Mouse (Mus musculus) heart, embryonic 10.5 days (tissue): ENCODE results near the gene Pbsn. TPM values are rescaled to one million over a fixed set of nuclear protein-coding genes. Genes with fewer than 3 reads are reported as not detected.
"Not testable (repeated sequence)": the region's sequence is repeated elsewhere in the genome, so short reads cannot be mapped to it uniquely, and the experiment has no call there.

Experiments
- DNase-seq: peaks from one replicate; pipeline ENCODE4 v3.0.0-alpha.2; 2017; ENCODE audit warnings: low spot score
- H3K27ac ChIP-seq: fragments of 300-500 bp; sonication (generic); 2 replicates; pipeline ENCODE4 v1.5.1; 2016; ENCODE audit warnings: mild to moderate bottlenecking
- H3K27me3 ChIP-seq: fragments of 300-500 bp; sonication (generic); 2 replicates; pipeline ENCODE4 v1.6.1; 2016; ENCODE audit warnings: mild to moderate bottlenecking; ENCODE audit not compliant: poor library complexity, insufficient read depth, severe bottlenecking
- H3K36me3 ChIP-seq: fragments of 300-500 bp; sonication (generic); 2 replicates; pipeline ENCODE4 v1.6.1; 2016; ENCODE audit warnings: mild to moderate bottlenecking, moderate library complexity
- H3K4me1 ChIP-seq: fragments of 300-500 bp; sonication (generic); 2 replicates; pipeline ENCODE4 v1.6.1; 2016; ENCODE audit warnings: mild to moderate bottlenecking
- H3K4me3 ChIP-seq: fragments of 300-500 bp; sonication (generic); 2 replicates; pipeline ENCODE4 v1.5.1; 2016; ENCODE audit warnings: mild to moderate bottlenecking, moderate library complexity
- H3K9me3 ChIP-seq: fragments of 300-500 bp; sonication (generic); 2 replicates; pipeline ENCODE4 v1.6.1; 2016; ENCODE audit warnings: mild to moderate bottlenecking, moderate library complexity
- WGBS: fragments of 180-500 bp; shearing (Covaris S2); methylation state at CpG from one replicate; pipeline ENCODE4 v1.1.7; 2016; 5-methylcytosine and 5-hydroxymethylcytosine counted together
- polyA plus RNA-seq: library from polyadenylated mRNA; unstranded; fragments of >200 nt; fragmentation: Nextera tagmentation; extraction: Ambion mirVana; gene quantifications from 2 replicates; pipeline ENCODE4 v1.2.1, GENCODE M21; 2016

Pbsn gene
- not detected in 2 replicates for polyA plus RNA-seq

DNA sequence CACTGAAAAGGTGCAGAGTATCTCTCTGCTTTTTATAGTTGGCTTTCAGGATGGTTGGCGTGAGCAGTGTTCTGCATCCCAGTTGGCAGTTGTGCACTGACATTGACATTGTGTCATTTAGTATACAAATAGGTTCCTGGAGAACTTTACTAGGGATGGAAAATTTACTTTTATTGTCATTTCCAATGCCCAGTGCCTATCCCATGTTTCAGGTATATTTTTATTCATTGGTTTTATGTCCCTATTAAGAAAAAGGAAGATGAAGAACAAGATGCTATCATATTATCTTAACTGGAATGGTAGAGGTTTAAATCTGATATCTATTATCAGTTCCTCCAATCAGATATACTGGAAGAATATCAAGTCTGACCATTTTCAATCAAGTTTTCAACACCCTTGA is at the start of gene Pbsn:
Gene Pbsn, minus strand, starts transcription at position 101 of the 400 bp plus-strand sequence.
- no peak for DNase-seq
- WGBS = 72% methylated on average over 1 of the region's 1 CpGs
- Histone ChIP-seq H3K4me1 (no peaks in the 10 kb centered on the region), H3K4me3 (no peak within 1 kb of the TSS), H3K36me3 (no peaks in the 10 kb centered on the region), H3K27ac (no peak within 1 kb of the TSS), H3K9me3 (no peaks in the 10 kb centered on the region), H3K27me3 (no peaks in the 10 kb centered on the region)

DNA sequence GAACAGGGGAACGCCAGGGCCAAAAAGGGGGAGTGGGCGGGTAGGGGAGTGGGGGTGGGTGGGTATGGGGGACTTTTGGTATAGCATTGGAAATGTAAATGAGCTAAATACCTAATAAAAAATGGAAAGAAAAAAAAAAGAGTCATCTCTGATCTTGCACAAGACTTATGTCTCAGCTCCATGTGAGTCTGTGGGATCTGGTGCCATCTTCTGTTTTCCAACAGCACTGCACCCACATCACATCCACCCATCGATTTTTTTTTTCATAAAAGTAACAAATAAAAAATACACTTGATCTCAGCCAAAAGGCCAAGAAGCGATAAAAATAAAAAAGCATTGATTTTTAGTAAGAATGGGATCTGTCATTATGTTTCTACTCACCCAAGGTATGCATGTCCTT is 26.6 kb upstream of the Pbsn start:
- H3K27ac ChIP-seq, H3K9me3 ChIP-seq, H3K4me1 ChIP-seq, H3K27me3 ChIP-seq, H3K4me3 ChIP-seq, H3K36me3 ChIP-seq, DNase-seq: not testable (repeated sequence)
- 37% methylated on average over 2 of the region's 4 CpGs for WGBS

DNA sequence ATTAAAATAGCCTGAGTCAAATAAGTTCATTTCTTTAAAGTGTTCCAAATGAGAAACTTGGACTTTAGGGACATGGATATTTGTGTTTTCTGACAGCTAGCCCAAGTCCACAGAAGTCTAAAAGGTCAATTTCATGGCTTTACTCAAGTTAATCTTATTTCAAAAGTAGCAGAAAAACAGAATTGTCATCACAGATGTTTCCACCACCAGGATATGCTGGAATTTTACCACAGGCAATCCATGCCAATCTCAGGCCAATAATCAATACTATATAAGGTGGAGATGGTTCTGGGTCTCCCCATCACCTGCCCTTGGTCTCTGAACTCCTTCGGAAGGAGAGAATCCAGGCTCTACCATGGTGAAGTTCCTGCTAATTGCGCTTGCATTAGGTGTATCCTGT is 11.0 kb upstream of the Pbsn start, which contains the start of gene Gm14744:
Gene Gm14744, plus strand, starts transcription at position 301 of the 400 bp plus-strand sequence.
- DNase-seq, H3K4me3 ChIP-seq, H3K27me3 ChIP-seq, H3K4me1 ChIP-seq, H3K36me3 ChIP-seq, H3K27ac ChIP-seq, H3K9me3 ChIP-seq: not testable (repeated sequence)
- 80% methylated on average over 2 of the region's 2 CpGs for WGBS

DNA sequence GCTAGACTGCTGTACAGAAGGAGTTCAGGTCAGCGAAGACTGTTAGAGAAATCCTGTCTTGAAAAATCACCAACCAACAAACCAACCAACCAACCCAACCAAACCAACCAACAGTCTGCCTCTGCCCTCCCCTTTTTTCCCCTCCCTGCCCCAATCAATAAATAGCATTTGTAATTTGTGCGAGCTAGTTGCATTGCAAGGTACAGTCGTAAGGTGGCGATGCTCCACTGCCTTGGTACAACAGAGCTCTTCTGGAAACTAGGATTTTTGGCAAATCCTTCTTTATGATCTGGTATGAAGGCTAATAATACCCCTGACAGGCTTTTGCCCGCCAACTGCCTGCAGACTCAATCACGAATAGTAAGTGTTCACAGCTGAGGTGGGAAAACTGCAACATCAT is 41.4 kb downstream of the Pbsn start:
- no peaks in the 10 kb centered on the region for H3K4me1 ChIP-seq
- DNase-seq = no peak
- H3K27ac ChIP-seq = no peak overlapping the region
- no peaks in the 10 kb centered on the region for H3K36me3 ChIP-seq
- no peaks in the 10 kb centered on the region for H3K27me3 ChIP-seq
- no peak overlapping the region for H3K4me3 ChIP-seq
- 54% methylated on average over 6 of the region's 6 CpGs for WGBS
- no peaks in the 10 kb centered on the region for H3K9me3 ChIP-seq

DNA sequence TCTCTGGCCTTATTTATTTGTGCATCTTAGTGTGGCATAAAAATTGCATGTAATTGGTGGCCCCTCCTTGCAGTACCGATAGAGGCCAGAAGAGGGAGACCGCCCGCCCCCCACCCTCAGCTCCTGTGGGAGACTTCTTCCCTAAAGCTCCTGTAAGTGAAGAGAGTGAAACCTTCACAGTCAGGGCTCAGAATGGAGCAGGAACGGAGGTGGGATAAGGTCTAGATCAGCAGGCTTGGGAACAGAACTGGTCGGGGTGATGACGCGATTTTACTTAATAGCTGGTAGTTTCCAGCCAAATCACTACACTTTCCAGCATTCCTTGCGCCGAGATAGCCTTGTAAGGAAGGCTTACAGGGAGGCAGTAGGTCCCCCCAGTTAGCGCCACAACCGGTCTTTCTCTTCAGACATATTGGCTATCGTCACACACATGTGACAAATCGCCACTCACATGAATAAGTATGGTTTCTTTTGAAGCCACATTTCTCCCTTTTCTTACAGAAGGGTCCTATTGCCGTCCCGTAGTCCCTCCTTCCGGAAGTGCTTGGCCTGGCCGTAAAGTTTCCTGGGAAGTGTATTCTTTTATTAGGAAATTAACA is 42.7 kb downstream of the Pbsn start:
- Histone ChIP-seq H3K4me3 (peak overlapping the region; percentile 52), H3K9me3 (no peaks in the 10 kb centered on the region), H3K4me1 (no peaks in the 10 kb centered on the region), H3K36me3 (no peaks in the 10 kb centered on the region), H3K27me3 (no peaks in the 10 kb centered on the region), H3K27ac (peak overlapping the region; percentile 59; the same call in 1 of the 2 replicates)
- DNase-seq = no peak
- 26% methylated on average over 17 of the region's 17 CpGs for WGBS

DNA sequence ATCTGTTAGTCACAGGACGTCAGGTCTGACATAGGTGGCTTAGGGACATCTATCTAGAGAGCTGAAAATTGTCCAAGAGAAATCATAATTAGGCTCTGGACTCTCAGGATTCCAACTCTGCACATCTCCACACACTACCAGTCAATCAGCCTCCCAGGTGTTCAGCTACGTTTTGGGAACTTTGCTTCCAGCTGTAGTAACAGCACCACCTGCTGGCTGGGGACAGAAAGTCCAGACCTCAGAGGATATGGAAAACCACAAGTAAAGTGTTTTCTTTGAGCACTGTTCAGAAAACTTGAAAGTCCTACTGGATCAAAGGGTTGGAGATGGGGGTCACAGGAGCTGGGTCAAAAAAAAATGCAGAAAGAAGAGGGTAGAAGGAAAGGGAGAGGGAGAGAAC is 44.8 kb downstream of the Pbsn start:
- H3K4me3 ChIP-seq = no peak overlapping the region
- peak; percentile 74 for DNase-seq
- H3K4me1 ChIP-seq = no peaks in the 10 kb centered on the region
- WGBS = 19% methylated on average over 2 of the region's 2 CpGs
- no peaks in the 10 kb centered on the region for H3K36me3 ChIP-seq
- H3K27me3 ChIP-seq = no peaks in the 10 kb centered on the region
- no peaks in the 10 kb centered on the region for H3K9me3 ChIP-seq
- H3K27ac ChIP-seq = no peak overlapping the region

DNA sequence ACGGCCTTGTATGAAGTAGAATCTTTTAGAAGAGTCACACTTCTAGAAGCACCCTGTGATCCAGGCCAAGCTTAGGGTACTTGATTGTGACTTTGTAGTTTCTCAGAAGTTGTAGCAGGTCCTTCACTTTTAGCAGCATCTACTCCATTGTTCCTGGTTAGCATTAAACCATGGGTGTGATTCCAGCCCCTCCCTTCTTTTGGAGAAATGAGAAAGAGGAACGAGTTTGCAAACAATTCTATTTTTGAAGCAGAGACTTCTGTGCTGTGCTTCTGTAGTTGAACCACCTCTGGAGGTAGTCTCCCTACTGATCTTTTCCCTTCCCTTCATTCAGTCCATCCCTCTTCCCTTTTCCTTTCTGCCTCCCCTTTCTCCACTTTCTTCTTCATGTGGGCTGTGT is 51.1 kb downstream of the Pbsn start:
- H3K4me1 ChIP-seq = no peaks in the 10 kb centered on the region
- no peak for DNase-seq
- H3K4me3 ChIP-seq = no peak overlapping the region
- no peaks in the 10 kb centered on the region for H3K9me3 ChIP-seq
- no peaks in the 10 kb centered on the region for H3K36me3 ChIP-seq
- 71% methylated on average over 2 of the region's 2 CpGs for WGBS
- no peaks in the 10 kb centered on the region for H3K27me3 ChIP-seq
- H3K27ac ChIP-seq = no peak overlapping the region

DNA sequence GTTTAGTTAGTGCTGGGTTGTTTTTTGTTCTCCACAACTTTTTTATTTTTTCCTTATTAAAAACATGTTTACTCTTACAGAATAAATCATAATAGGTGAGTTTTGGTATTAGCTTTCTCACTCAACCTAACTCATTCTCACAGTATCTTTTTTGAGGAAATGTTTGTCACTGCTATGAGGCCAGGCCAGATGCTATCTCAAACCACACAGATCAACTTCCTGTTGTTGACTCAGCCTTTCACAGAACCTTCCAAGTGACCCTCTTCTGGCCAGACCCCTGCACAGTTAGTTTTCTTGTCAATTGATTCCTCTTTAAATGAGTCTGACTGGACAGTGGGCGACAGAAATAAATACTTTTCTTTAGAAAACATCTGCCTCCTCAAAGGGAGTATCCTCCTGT is 51.9 kb downstream of the Pbsn start:
- H3K27ac ChIP-seq = no peak overlapping the region
- H3K27me3 ChIP-seq = no peaks in the 10 kb centered on the region
- H3K9me3 ChIP-seq = no peaks in the 10 kb centered on the region
- H3K36me3 ChIP-seq = no peaks in the 10 kb centered on the region
- no peak for DNase-seq
- WGBS = 48% methylated on average over 1 of the region's 1 CpGs
- H3K4me3 ChIP-seq = no peak overlapping the region
- no peaks in the 10 kb centered on the region for H3K4me1 ChIP-seq

DNA sequence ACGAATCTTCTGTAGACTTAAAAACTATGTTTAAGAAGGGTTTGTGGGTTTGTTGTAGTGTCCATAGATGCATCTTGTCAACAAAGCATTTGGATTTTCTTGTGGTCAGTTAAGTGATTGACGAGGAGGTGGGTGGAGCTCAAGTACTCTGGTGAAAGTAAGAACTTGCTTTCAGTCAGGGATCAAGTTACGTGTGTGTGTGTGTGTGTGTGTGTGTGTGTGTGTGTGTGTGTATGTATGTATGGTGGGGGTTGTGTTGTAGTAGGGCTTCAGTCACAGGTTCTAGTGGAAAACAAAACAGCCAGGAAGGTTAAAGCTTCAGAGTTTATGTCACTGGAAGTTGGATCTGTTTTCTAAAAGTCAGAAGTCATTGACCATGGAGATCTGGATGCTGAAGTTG is 53.9 kb downstream of the Pbsn start:
- Histone ChIP-seq H3K36me3 (no peaks in the 10 kb centered on the region), H3K27me3 (no peaks in the 10 kb centered on the region), H3K27ac (no peak overlapping the region), H3K4me1 (no peaks in the 10 kb centered on the region), H3K9me3 (no peaks in the 10 kb centered on the region), H3K4me3 (no peak overlapping the region)
- DNase-seq = no peak
- 62% methylated on average over 3 of the region's 3 CpGs for WGBS

DNA sequence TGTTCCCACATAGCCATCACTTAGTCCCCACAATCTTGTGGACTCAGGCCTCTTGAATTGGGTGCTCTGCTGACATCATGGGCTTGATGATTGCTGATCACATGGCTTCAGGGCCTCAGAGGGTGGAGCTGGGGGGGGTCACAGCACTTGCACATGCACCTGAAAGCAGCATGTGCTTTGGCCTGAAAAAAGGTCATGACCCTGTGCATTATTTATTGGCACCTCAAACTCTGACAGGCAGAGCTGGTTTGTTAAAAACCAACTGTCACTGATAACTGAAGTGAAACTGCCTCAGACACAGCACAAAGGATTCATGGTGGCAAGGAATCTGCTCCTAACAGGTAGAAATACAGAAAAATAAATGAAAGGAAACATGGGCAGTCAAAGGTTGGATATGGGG is 55.6 kb downstream of the Pbsn start:
- no peaks in the 10 kb centered on the region for H3K9me3 ChIP-seq
- H3K36me3 ChIP-seq = no peaks in the 10 kb centered on the region
- DNase-seq = no peak
- 0 out of 2 replicates have a peak, but pooled peaks cover 5% of the 10 kb centered on the region for H3K4me1 ChIP-seq
- H3K4me3 ChIP-seq = no peak overlapping the region
- H3K27ac ChIP-seq = no peak overlapping the region
- no peaks in the 10 kb centered on the region for H3K27me3 ChIP-seq

DNA sequence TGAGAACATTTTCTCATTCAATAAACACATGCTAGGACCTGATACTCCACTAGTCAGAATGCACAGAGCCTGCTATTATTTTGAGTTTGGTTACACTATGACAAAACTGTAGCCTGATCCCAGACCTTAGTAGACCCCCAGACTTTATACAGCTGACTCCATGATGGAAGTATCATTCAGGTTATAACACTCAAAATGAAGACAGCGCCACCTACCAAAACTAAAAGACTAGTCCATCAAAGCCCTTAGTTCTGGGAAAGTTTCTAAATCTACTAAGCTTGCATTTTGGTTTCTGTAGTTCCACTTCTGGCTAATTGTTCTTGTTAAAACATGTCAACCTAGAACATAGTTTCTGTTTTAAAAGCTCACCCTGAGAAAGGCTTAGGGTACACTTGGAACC is 56.5 kb downstream of the Pbsn start:
- H3K27me3 ChIP-seq = no peaks in the 10 kb centered on the region
- H3K4me1 ChIP-seq = 0 out of 2 replicates have a peak, but pooled peaks cover 5% of the 10 kb centered on the region
- H3K9me3 ChIP-seq = no peaks in the 10 kb centered on the region
- H3K4me3 ChIP-seq = no peak overlapping the region; the same call in 1 of the 2 replicates
- H3K27ac ChIP-seq = no peak overlapping the region
- H3K36me3 ChIP-seq = no peaks in the 10 kb centered on the region
- 58% methylated on average over 1 of the region's 1 CpGs for whole genome bisulfite sequencing
- no peak for DNase-seq

DNA sequence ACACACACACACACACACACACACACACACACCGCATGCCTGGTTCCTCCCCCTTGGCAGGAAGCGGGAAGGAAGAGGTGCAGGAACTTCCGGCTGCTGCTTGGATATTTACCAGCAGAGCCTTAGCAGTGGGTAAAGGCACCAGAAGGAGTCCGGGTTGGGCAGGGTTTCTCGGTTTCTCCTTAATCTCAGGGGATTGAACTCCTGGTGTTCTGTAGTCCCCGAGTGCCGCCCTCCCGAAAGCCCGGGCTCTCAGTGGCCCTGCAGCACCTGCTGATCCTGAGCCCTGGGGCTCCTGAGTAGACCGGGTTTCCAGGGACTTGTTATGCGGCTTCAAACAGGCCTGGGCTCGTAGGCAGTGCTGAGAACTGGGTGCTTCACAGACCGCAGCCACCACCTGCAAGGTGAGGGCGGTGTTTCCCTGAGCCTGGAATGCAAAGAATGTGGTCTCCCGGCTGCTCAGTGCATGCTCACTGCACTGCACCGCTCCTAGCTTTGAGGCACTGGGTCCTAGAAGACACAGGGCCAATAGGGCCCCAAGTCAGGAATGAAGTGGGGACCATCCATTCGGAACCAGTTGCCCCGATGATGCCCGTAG is 57.1 kb downstream of the Pbsn start, which contains the start of gene Prkx:
Gene Prkx, minus strand, starts transcription at position 41 of the 598 bp plus-strand sequence.
- WGBS = 25% methylated on average over 18 of the region's 19 CpGs
- no peak for DNase-seq
- Histone ChIP-seq H3K27ac (peak within 1 kb of the TSS; percentile 88), H3K9me3 (no peaks in the 10 kb centered on the region), H3K36me3 (no peaks in the 10 kb centered on the region), H3K4me3 (peak within 1 kb of the TSS; percentile 64), H3K27me3 (no peaks in the 10 kb centered on the region), H3K4me1 (0 out of 2 replicates have a peak, but pooled peaks cover 5% of the 10 kb centered on the region)

DNA sequence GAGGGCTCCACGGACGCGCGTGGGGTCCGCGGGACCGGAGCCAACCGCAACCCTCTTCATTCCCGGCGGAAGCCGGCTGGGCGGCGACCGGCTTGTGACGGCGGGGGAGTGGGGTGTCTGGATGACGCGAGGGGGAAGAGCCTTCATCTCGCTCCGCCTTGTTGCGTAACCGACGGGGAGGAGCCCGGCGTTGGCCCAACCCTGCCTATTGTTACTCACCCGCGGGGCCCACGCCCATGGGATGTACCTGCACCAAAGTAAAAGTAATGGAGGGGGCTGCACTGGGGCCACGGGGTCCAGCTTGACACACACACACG is 57.6 kb downstream of the Pbsn start:
- Histone ChIP-seq H3K27me3 (no peaks in the 10 kb centered on the region), H3K36me3 (no peaks in the 10 kb centered on the region), H3K27ac (peak overlapping the region; percentile 88), H3K4me3 (peak overlapping the region; percentile 64), H3K4me1 (0 out of 2 replicates have a peak, but pooled peaks cover 5% of the 10 kb centered on the region), H3K9me3 (no peaks in the 10 kb centered on the region)
- WGBS = 18% methylated on average over 30 of the region's 30 CpGs
- DNase-seq = peak; percentile 94
